Mouse (Mus musculus): ENCODE data around the gene Tnfrsf4.
A peak's percentile ranks its signal among the peaks of the same experiment; 100 is the strongest.

Gene Tnfrsf4

DNA sequence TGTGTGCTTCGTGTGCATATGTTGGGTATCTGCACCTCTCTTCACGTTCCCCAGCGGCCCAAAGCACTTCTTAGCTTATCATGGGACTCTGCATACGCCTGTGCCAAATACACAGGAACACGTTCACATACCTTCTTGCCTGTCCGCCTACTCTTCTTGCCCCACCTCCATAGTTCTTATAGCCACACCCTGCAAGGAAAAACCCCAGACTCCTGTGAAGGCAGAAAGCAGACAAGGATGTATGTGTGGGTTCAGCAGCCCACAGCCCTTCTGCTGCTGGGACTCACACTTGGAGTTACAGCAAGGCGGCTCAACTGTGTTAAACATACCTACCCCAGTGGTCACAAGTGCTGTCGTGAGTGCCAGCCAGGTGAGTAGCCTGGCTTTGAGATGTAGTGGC is at the start of gene Tnfrsf4:
Gene Tnfrsf4 (plus strand): TSS at position 207 of the 400 bp plus-strand sequence.
- DNase-seq, result no peak

DNA sequence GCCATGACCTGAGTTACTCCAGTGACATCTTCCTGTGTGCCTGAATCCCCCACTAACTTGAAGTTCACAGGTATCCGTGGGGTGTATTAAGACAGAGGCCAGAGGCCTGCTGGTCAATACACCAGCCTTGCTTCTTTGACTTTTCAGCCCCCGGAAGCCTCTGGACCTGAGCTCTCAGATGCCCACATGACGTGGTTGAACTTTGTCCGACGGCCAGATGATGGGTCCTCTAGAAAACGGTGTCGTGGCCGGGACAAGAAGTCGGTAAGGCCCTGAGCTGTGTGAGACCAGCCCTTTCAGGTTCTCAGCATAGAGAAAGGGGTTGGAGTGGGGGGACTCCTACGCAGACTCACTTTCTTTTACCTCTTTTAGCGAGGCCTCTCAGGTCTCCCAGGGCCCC is 49.2 kb upstream of the Tnfrsf4 start:
- DNase-seq, result no peak

DNA sequence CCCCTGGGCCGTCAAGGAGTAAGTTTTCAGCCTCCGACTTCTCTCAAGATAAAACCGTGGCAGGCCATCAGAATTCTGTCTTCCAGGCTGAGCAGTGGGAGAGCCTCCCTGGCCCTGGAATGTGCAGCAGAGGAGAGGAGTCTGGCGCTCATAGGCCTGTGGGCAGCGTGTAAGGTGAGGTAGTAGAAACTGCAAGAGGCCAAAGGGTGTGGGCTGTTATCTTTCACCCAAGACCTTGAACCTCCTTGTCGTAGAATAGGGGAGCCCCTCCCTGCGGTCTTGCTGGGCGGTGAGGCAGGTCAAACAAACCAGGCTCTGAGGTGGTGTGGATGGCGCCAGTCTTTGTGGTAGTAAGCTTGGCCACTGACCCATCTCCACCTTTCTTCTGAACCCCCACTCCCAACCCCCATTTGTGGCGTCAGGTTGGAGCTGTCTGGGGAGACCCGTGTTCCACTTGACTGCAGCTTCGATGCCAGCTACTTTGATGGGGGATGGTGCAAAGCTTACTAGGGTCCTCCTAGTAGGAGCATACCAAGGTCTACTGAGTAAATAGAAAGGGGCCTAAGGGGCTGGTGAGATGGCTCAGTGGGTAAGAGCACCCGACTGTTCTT is 44.5 kb upstream of the Tnfrsf4 start:
- DNase-seq, result no peak

DNA sequence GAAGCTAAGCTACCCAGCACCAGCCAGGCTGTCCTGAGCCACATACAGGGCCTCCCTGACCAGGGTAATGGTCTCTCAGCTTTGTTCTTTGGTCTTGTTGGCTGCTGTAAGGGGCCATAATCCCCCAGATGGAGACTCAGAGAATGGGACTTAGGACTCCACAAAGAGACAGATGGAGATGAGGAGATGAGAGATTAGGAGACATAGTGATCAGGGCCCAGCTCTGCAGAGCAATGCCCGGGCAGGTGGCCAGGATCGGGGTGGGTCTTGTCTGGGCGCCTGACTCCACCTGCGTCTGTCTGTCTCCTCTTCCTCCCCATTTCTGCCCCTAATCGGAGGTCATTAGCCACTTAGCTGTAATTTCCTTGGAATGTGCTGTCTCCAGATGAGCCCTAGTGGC is 43.4 kb upstream of the Tnfrsf4 start:
- DNase-seq, result no peak

DNA sequence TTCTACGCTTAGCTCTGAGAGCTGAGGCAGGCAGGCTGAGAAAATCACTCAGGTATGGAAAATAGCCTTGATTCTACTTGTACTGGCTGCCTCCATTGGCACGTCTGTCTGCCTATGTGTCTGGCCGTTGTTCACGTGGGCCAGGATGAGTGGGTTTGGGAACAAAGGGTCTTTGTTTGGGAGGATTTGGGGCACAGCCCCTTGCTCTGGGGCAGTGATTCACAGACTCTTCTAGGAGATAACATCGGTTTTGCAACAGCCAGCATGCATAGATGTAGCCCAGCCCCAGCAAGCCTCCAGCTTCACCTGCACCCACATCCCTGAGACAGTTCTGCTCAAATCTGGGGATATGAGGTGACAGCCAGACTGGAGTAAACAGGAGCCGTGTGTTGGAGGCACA is 41.0 kb upstream of the Tnfrsf4 start:
- DNase-seq, result no peak

DNA sequence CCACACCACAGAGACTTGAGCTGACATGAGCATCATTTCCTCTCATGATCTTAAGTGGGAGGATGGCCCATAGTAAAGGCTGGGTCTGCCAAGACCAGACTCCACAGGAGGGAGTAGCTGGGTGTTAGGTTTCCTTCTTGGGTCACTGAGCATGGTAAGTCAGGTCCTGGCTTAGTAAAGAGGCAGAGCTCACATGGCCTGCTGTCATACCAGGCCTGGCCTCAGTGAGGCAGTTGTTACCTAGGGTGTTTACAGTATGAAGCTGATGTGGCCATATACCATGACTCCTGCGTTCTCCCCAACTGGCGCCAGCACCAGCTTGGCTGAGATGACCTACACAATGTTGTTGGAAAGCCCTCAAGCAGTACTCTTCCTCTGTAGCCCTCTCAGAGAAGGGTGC is 40.4 kb upstream of the Tnfrsf4 start:
- no peak for DNase-seq

DNA sequence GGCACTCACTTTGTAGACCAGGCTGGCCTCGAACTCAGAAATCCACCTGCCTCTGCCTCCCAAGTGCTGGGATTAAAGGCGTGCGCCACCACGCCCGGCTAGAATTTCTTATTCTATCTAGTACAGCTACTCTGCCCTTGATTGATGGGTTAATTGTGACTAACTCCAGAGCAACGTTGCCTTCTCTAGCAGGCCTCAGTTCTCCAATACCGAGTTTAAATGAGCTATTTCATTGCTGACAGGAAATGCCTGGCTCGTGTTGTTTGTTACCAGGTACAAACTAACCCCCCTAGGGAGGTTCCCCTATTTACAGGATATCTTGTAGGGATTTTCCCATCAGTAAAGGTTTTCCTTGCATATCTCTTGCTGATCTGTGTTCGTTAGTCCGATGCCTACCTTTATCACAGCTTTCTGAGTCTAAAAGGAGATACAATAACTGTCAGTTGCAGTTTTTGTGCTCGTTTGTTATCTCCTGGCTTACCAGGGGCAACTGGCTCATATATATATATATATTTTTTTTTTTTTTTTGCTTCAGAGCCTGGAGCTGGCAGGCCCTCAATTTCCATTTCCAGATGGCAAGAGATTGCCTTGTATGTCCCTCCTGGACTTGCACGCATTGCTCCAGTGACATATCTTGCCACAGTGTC is 32.1 kb upstream of the Tnfrsf4 start:
- DNase-seq, result no peak

DNA sequence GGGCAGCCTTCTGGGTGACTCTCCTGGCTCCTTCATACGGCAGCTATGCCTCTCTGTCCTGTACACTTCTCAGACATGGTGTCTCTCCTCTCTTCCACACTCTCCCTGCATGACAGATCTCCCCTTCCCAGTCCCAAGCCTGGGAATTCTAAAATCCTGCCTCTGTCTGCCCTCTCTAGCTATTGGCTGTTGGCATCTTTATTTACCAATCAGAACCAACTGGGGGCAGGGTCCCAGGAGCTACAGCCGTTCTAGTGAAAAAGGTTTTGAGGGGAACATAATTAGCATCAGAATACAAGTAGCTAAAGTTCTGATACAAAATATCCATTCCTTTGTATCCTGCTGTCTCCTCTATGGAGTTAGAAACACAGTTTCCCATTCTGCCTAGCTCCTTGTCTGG is 29.9 kb upstream of the Tnfrsf4 start:
- DNase-seq, result no peak

DNA sequence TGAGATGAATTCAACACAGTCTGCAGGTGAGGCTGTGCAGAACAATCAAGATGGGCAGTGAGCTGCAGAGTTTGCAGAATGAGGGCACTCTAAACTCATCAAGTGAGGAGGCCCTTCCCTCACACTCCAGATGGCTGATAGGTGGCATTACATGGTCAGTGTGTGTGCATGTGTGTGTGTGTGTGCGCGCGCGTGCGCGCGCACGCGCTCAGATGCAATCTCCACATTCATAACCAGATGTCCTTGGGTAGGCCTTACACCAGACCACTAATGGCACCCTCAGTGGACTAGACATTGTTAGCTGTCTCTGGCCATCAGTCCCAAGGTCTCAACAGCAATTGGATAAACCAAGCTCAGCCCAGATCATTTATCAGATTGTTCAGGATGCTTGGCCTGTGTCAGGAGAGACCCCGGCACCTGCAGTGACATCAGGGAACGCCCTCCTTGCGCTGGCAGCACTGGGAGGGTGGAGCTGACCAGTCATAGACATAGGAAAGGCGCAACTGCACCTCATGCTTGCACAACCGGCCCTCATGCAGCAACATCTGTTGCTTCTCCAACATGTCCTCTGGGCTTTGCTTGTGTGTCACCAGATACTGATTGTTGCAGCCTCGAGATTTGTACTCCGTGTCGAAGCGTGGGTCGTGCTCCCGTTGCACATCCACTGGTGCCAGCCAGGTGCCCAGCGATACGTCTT is 22.3 kb upstream of the Tnfrsf4 start:
- DNase-seq, result no peak

DNA sequence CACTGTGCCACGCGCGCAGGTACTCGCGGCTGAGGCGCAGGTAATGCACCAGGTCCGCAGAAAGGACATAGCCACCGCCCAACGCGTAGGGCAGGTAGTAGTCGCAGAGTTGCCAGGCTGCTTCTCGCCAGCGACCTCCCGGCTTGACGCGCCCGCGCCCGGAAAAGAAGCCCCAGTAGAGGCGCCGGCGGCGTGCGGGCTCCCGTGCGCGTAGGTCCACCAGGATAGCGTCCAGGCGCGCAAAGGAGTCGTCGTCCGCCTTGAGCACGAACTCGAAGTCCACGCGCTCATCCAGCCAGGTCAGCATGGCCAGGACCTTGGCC is 21.8 kb upstream of the Tnfrsf4 start:
- no peak for DNase-seq

DNA sequence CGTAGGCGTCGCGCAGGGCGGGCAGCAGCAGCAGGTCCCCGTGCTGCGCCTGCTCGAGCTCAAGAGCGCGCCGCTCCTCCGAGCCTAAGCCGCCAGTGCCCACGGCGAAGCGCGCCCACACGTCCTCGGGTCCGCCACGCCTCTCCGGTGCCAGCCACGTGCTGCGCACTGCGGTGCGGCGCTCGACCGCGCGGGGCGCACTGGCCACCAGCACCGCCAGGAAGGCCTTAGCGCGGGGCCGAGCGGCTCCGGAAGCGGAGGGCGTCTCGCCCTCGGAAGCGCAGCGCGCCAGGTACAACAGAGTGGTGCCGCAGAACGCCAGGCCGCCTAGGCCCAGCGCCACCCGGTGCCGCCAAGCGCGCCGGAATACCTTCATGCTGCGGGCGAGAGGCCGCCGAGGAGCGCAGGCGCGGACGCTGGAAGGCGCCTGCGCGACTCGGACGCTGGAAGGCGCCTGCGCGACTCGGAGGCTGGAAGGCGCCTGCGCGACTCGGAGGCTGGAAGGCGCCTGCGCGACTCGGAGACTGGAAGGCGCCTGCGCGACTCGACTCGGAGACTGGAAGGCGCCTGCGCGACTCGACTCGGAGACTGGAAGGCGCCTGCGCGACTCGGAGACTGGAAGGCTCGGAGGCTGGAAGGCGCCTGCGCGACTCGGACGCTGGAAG is 21.3 kb upstream of the Tnfrsf4 start, which contains the start of the genes B3galt6 and Sdf4:
Gene B3galt6 (minus strand): TSS at position 409 of the 665 bp plus-strand sequence.
Gene Sdf4 (plus strand): TSS at position 632 of the 665 bp plus-strand sequence.
- DNase-seq, result peak; percentile 83

DNA sequence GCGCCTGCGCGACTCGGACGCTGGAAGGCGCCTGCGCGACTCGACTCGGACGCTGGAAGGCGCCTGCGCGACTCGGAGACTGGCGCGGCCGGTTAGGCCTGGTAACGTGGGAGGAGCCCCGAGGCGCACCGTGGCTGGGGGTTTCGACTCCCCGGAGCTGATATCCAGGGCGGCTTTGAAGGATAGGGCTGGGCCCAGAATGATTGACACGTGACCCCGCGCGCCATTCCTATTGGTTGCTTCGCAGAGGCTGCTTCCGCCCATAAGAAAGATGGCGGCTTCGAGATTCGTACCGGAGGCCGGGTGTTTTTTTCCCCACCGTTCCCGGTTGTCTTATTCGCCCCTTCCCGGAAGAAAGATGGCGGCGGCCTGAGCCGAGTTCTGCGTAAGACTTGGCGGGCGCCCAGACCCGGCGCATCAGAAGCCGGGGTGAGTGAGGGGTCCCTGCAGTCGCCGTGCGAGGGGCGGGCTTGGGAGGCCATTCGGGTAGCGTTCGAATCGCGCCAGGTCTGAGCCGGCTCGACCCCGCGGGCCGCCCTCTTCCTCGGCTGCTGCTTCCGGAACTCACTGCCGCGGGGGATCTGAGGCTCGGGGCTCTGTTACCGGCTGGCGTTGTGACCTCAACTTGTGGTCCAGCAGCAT is 20.6 kb upstream of the Tnfrsf4 start:
- DNase-seq, result peak; percentile 95

DNA sequence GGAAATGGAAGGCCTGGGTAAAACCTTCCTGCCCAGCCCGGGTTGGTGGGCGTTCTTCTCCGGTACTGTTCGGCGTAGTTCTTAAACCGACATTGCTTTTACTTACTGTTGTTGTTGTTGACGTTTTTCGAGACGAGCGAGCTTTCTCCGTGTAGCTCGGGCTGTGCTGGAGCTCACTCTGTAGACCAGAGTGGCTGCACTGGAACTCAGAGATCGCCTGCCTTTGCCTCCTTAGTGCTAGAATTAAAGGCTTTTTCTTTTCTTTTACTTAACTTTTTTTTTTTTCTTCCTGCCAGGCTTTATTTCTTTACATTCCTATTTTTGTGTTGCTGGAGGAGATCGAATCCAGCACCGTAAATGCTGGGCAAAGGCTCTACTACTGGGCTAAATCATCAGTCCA is 20.0 kb upstream of the Tnfrsf4 start:
- DNase-seq, result no peak

DNA sequence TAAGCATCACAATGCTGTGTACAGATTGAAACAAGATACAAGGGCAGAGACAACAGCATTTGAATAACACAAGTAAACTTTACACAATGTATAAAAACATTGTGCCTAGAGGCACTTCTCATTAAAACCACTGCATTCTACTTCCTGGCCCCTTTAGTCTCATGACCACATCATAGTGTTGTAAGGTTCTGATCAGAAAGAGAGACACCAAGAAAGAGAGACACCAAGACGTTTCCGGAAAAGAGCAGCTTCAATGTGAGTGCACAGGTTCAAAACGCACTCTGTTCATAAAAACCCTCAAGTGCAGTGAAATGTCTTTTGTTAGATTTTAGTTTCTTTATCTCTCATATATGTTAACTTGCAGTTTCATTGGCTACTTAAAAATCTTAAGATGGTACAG is 9.5 kb upstream of the Tnfrsf4 start:
- no peak for DNase-seq

DNA sequence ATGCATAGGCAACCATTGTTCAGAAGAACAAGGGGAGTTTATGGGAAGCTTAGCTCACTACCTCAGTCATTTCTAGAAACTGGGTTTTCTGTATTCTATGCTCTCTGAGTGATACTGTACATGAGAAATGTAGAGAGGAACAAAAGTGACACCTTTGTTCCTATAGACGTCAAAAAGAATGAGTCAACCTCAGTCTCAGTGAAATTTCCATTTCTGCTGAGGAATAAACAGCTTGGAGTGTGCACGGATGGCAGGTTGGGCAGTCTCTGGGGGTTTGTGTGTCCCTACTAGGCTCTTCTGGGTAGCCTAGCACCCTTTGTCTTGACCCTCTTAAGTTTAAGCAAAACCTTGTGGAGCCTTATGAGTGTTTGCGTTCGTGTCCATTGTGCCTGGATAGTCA is 5.3 kb upstream of the Tnfrsf4 start:
- no peak for DNase-seq

DNA sequence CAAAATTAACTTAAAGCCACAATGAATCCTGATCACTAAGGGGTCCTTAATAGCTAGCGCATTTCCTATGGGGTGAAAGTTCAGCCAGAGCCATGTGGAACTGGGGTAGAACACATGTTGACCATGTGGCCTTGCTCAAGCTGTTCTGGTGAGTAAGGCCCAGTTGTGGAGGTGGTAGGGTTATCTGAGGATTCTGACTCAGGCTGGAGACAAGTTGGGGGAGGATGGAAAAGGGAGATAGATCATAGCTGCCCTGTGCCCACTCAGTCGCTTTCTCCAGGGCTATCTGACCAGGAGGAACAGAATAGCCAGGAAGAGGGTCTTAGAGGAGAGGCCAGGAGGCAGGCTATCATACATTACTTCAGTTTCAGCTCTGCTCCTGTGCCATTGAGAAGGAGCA is 793 bp downstream of the Tnfrsf4 start:
- no peak for DNase-seq

DNA sequence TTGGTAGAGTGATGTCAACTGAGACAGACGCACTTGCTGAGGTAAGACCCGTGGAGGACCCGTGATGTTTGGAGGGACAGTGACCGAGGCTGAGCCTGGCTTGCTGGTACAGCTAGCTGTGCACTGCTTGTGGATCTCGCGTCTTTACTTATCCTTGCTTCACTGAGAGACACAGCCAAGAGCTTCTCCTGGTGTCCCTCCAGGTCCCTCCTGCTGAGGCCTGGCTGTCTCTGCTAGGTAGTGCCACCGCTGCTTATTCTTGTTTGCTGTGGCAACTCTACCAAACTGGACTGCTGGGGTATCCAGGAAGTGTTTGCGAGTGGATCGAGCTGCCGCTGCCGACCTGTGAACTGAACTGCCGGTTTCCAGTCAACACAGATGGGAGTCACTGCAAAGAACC is 6.1 kb downstream of the Tnfrsf4 start:
- no peak for DNase-seq

DNA sequence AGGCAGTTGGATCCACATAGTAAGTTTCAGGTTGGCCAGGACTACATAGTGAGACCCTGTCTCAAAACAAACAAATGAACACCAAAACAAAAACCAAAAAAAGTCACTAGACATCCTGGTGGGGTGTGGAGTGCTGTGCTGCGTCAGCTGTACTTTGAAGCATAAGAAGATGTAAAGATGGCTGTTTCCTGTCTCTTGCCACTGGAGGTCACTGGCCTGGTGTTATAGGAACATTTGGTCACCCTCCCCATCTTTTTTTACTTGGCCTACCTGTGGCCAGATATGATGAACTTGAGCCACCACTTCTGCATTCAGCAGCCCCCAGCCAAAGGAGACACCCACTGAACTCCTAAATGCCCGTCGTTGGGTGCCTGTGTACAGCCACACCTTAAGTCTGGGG is 7.7 kb downstream of the Tnfrsf4 start:
- DNase-seq, result no peak

DNA sequence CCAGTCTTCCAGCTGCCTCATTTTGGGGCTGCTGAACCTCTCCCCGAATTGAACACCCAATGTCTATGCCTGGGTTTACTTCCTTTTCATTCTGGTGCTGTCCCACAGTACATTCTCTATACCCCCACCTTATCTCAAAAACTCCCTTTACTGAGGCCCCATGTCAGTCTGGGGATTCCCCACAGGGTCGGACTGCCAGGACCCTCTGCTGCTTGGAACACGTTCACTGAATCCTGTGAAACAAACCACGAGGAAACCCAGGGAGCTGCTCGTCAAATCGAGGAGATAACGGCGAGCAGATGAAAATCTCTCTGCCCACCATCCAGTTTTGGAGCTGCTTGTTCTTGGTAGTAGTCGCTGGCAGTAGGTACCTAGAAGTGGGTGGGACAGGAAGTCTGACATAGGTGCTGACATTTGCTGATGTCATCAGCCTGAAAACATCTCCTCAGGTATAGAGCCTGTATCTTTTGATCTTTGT is 8.3 kb downstream of the Tnfrsf4 start:
- DNase-seq, result no peak

DNA sequence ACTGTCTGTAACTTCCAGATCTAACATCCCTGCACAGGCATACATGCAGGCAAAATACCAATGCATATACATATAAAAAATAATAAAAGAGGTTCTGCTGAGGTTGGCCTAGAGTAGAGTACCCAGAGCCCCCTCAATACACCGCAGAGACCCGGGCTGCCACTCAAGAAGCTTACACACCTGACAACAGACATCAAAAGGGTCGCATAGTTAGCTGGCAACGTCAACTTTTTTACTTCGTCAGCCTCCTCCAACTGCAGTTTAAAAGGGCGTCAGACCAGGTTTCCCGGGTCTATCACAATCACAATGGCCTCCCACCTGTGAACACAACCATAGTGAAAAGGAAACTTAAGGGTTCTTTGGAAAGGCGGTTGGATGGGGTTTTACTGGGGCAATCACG is 9.9 kb downstream of the Tnfrsf4 start:
- no peak for DNase-seq

DNA sequence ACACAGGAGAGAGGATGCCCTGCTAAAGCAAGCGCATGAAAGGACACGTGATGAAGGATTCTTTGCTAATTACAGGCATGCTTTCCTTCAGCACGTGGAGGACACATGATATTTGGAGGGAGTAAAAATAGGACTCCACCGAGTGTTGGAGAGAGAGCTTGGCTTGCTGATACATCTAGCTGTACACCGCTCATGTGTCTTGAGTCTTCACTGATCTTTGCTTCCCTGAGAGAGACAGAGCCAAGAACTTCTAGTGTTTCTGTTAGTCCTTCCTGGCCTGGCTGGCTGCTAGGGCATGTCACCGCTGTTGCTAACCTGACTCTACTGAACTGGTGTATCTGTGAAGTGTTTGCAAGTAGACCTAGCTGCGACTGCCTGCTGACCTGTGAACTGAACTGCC is 10.5 kb downstream of the Tnfrsf4 start:
- no peak for DNase-seq

DNA sequence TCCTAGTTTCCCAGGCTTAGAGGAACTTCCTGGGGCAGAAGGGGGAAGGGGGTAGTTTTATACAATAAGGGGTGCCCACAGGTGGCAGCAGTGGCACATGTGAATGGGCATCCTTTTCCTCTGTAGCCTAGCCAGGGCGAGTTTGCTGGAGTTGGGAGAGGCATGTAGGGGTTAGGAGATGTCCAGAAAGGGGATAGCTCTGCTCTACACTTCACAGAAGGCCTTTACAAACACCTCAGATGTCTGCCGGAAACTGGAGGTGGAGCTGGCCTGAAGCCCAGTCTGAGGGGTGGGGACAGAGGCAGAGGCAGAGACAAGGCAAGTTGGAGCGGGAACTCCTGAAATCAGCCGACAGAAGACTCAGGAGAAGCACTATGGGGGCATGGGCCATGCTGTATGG is 12.4 kb downstream of the Tnfrsf4 start, which contains the start of gene Tnfrsf18:
Gene Tnfrsf18 (plus strand): TSS at position 152 of the 400 bp plus-strand sequence.
- DNase-seq, result no peak

DNA sequence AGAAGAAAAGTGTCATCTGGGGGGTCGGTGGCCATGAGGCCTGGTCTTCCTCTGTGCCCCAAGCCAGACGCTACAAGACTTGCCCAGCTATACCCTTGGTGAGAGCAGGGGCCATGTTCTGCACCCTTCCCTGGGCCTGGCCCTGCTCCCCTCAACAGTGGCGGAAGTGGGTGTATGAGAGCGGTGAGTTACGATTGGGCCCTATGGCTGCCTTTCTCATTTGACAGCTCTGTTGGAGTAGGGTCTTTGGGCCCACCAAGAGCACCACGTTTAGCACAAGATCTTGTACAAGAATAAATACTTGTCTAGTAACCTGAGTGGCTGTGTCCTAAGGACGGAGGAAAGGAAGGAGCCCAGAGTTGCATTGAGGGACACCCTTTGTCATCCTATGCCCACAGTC is 14.9 kb downstream of the Tnfrsf4 start:
- DNase-seq, result no peak

Measured in right cerebral cortex, postnatal 4 days (tissue).